Mouse (Mus musculus): Measurements from ENCODE around the gene Mocs2.

Mocs2 gene

GRCm38 (mm10) chr13:114852264-114853111 is 34.5 kb downstream of the Mocs2 start:
- no peak for DNase-seq (ENCODE audit: inconsistent age in 2 of 2, low spot score in 1 of 2)

GRCm38 (mm10) chr13:114853152-114853551 is 35.1 kb downstream of the Mocs2 start:
- peak in 1 of 2 experiments; percentile 35 for DNase-seq (ENCODE audit: inconsistent age in 2 of 2, low spot score in 1 of 2)

GRCm38 (mm10) chr13:114854023-114854422 is 36.0 kb downstream of the Mocs2 start:
- DNase-seq (ENCODE audit: inconsistent age in 2 of 2, low spot score in 1 of 2) = no peak

- no peak for DNase-seq (ENCODE audit: inconsistent age in 2 of 2, low spot score in 1 of 2)
Measured at GRCm38 (mm10) chr13:114854428-114854827, 36.4 kb downstream of the Mocs2 start.

- peak; percentile 13 to 38 for DNase-seq (ENCODE audit: inconsistent age in 2 of 2, low spot score in 1 of 2)
Measured at GRCm38 (mm10) chr13:114855573-114856268, 37.7 kb downstream of the Mocs2 start.

GRCm38 (mm10) chr13:114856269-114856627 is 38.2 kb downstream of the Mocs2 start:
- no peak for DNase-seq (ENCODE audit: inconsistent age in 2 of 2, low spot score in 1 of 2)

- DNase-seq (ENCODE audit: inconsistent age in 2 of 2, low spot score in 1 of 2) = no peak
Measured at GRCm38 (mm10) chr13:114857525-114857924, 39.5 kb downstream of the Mocs2 start.

- DNase-seq (ENCODE audit: inconsistent age in 2 of 2, low spot score in 1 of 2) = no peak
Measured at GRCm38 (mm10) chr13:114874738-114875137, 56.7 kb downstream of the Mocs2 start.

GRCm38 (mm10) chr13:114876005-114876520 is 58.0 kb downstream of the Mocs2 start:
- peak in 1 of 2 experiments; percentile 41 for DNase-seq (ENCODE audit: inconsistent age in 2 of 2, low spot score in 1 of 2)

GRCm38 (mm10) chr13:114878667-114879066 is 60.6 kb downstream of the Mocs2 start:
- DNase-seq (ENCODE audit: inconsistent age in 2 of 2, low spot score in 1 of 2) = no peak
